Mouse (Mus musculus): ENCODE results near the gene E130114P18Rik. TPM values are rescaled to one million over a fixed set of nuclear protein-coding genes. Genes with fewer than 3 reads are reported as not detected.

Gene E130114P18Rik
- polyA plus RNA-seq, 1 experiment, result not detected

- H3K36me3 ChIP-seq (ENCODE audit: control insufficient read depth, insufficient read depth), result no peaks in the 10 kb centered on the region
- H3K79me3 ChIP-seq (ENCODE audit: low read depth), result no peaks in the 10 kb centered on the region
- H3K79me2 ChIP-seq (ENCODE audit: control insufficient read depth, insufficient read depth), result no peaks in the 10 kb centered on the region
- H3K27me3 ChIP-seq (ENCODE audit: control insufficient read depth, insufficient read depth, insufficient read length), result no peaks in the 10 kb centered on the region
- no peak overlapping the region for H3K4me3 ChIP-seq (ENCODE audit: insufficient read depth, poor library complexity, severe bottlenecking)
- no peak overlapping the region for H3ac ChIP-seq (ENCODE audit: control insufficient read depth, insufficient read length, low read depth)
- TF ChIP-seq USF1 (IDR thresholded peaks at IDR 0.05; ENCODE audit: low read depth) (no peak), CEBPB (IDR thresholded peaks at IDR 0.05; ENCODE audit: low read depth) (no peak), CTCF (IDR thresholded peaks at IDR 0.05; ENCODE audit: control insufficient read depth, insufficient read depth, insufficient read length) (no peak), MYOG (IDR thresholded peaks at IDR 0.05; ENCODE audit: control insufficient read depth, extremely low read depth, insufficient read length) (no peak), FOSL1 (IDR thresholded peaks at IDR 0.05; ENCODE audit: insufficient read depth, low read length, poor library complexity, severe bottlenecking) (no peak), MAX (IDR thresholded peaks at IDR 0.05) (no peak), MYOD1 (IDR thresholded peaks at IDR 0.05; ENCODE audit: control insufficient read depth, insufficient read length, low read depth) (no peak)
These were observed 44.5 kb downstream of the E130114P18Rik start for GRCm38 (mm10) chr4:97733392-97733791.

- H3K4me3 ChIP-seq (ENCODE audit: insufficient read depth, poor library complexity, severe bottlenecking), result no peak overlapping the region
- no peaks in the 10 kb centered on the region for H3K27me3 ChIP-seq (ENCODE audit: control insufficient read depth, insufficient read depth, insufficient read length)
- TF ChIP-seq CEBPB (IDR thresholded peaks at IDR 0.05; ENCODE audit: low read depth) (no peak), USF1 (IDR thresholded peaks at IDR 0.05; ENCODE audit: low read depth) (no peak)
- no peaks in the 10 kb centered on the region for H3K36me3 ChIP-seq (ENCODE audit: control insufficient read depth, insufficient read depth)
- no peaks in the 10 kb centered on the region for H3K79me3 ChIP-seq (ENCODE audit: low read depth)
- H3K79me2 ChIP-seq (ENCODE audit: control insufficient read depth, insufficient read depth), result no peaks in the 10 kb centered on the region
- no peak overlapping the region for H3ac ChIP-seq (ENCODE audit: control insufficient read depth, insufficient read length, low read depth)
These were observed 47.5 kb downstream of the E130114P18Rik start for GRCm38 (mm10) chr4:97730416-97730815.

DNA sequence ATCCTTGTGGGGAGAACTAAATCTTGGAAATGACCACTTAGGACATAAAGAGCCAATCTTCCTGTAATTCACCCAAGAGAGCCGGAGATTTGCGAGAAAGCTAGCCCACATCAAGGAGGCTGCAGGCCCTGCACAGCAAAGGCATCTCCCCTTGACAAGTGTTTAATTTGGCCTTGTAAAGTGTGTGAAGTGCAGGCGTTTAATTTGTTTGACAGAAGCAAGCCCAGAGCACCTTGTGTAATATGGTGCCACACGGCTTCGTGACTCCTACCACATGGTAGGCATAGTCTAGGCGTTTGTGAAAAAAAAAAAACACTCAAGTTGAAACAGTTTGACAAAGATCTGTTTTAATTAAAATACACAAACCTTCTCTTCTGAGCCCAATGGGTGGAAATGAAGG lies 47.9 kb downstream of the E130114P18Rik start:
- Histone ChIP-seq H3K36me3 (ENCODE audit: control insufficient read depth, insufficient read depth) (no peaks in the 10 kb centered on the region), H3K4me3 (ENCODE audit: insufficient read depth, poor library complexity, severe bottlenecking) (no peak overlapping the region), H3K27me3 (ENCODE audit: control insufficient read depth, insufficient read depth, insufficient read length) (no peaks in the 10 kb centered on the region), H3K79me3 (ENCODE audit: low read depth) (no peaks in the 10 kb centered on the region), H3ac (ENCODE audit: control insufficient read depth, insufficient read length, low read depth) (no peak overlapping the region), H3K79me2 (ENCODE audit: control insufficient read depth, insufficient read depth) (no peaks in the 10 kb centered on the region)
- TF ChIP-seq CEBPB (IDR thresholded peaks at IDR 0.05; ENCODE audit: low read depth), result no peak
- TF ChIP-seq CTCF (IDR thresholded peaks at IDR 0.05; ENCODE audit: control insufficient read depth, insufficient read depth, insufficient read length), result no peak
- no peak for TF ChIP-seq MYOD1 (IDR thresholded peaks at IDR 0.05; ENCODE audit: control insufficient read depth, insufficient read length, low read depth)
- TF ChIP-seq MYOG (IDR thresholded peaks at IDR 0.05; ENCODE audit: control insufficient read depth, extremely low read depth, insufficient read length), result no peak
- TF ChIP-seq USF1 (IDR thresholded peaks at IDR 0.05; ENCODE audit: low read depth), result no peak
- no peak for TF ChIP-seq FOSL1 (IDR thresholded peaks at IDR 0.05; ENCODE audit: insufficient read depth, low read length, poor library complexity, severe bottlenecking)
- no peak for TF ChIP-seq MAX (IDR thresholded peaks at IDR 0.05)

DNA sequence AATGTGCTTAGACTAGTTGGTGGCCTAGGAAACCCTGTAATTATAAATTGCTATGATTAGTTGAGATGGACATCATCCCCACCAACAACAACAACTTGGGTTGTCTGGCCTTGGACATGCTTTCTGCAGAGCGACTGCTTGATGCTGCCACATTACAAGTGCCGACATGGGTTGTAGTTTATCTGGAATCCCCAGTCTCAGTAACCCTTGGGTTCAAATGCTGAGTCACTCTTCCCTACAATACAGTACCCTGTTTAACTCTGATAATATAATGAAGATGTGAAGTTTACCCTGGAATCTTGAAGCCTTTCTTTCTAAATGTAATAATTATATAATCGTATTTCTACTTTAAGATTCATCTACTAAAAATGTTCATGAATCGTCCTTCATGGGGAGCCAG lies 49.4 kb downstream of the E130114P18Rik start:
- Histone ChIP-seq H3ac (ENCODE audit: control insufficient read depth, insufficient read length, low read depth) (no peak overlapping the region), H3K36me3 (ENCODE audit: control insufficient read depth, insufficient read depth) (no peaks in the 10 kb centered on the region), H3K4me3 (ENCODE audit: insufficient read depth, poor library complexity, severe bottlenecking) (no peak overlapping the region), H3K79me3 (ENCODE audit: low read depth) (no peaks in the 10 kb centered on the region), H3K79me2 (ENCODE audit: control insufficient read depth, insufficient read depth) (no peaks in the 10 kb centered on the region), H3K27me3 (ENCODE audit: control insufficient read depth, insufficient read depth, insufficient read length) (no peaks in the 10 kb centered on the region)
- no peak for TF ChIP-seq USF1 (IDR thresholded peaks at IDR 0.05; ENCODE audit: low read depth)
- no peak for TF ChIP-seq FOSL1 (IDR thresholded peaks at IDR 0.05; ENCODE audit: insufficient read depth, low read length, poor library complexity, severe bottlenecking)
- no peak for TF ChIP-seq MYOD1 (IDR thresholded peaks at IDR 0.05; ENCODE audit: control insufficient read depth, insufficient read length, low read depth)
- no peak for TF ChIP-seq MAX (IDR thresholded peaks at IDR 0.05)
- no peak for TF ChIP-seq CTCF (IDR thresholded peaks at IDR 0.05; ENCODE audit: control insufficient read depth, insufficient read depth, insufficient read length)
- TF ChIP-seq CEBPB (IDR thresholded peaks at IDR 0.05; ENCODE audit: low read depth), result no peak
- no peak for TF ChIP-seq MYOG (IDR thresholded peaks at IDR 0.05; ENCODE audit: control insufficient read depth, extremely low read depth, insufficient read length)

- H3K27me3 ChIP-seq (ENCODE audit: control insufficient read depth, insufficient read depth, insufficient read length), result no peaks in the 10 kb centered on the region
- H3K79me3 ChIP-seq (ENCODE audit: low read depth), result no peaks in the 10 kb centered on the region
- H3K36me3 ChIP-seq (ENCODE audit: control insufficient read depth, insufficient read depth), result no peaks in the 10 kb centered on the region
- no peaks in the 10 kb centered on the region for H3K79me2 ChIP-seq (ENCODE audit: control insufficient read depth, insufficient read depth)
- H3ac ChIP-seq (ENCODE audit: control insufficient read depth, insufficient read length, low read depth), result no peak overlapping the region
- TF ChIP-seq CTCF (IDR thresholded peaks at IDR 0.05; ENCODE audit: control insufficient read depth, insufficient read depth, insufficient read length) (no peak), USF1 (IDR thresholded peaks at IDR 0.05; ENCODE audit: low read depth) (no peak), MAX (IDR thresholded peaks at IDR 0.05) (no peak), MYOG (IDR thresholded peaks at IDR 0.05; ENCODE audit: control insufficient read depth, extremely low read depth, insufficient read length) (no peak), MYOD1 (IDR thresholded peaks at IDR 0.05; ENCODE audit: control insufficient read depth, insufficient read length, low read depth) (no peak), FOSL1 (IDR thresholded peaks at IDR 0.05; ENCODE audit: insufficient read depth, low read length, poor library complexity, severe bottlenecking) (no peak), CEBPB (IDR thresholded peaks at IDR 0.05; ENCODE audit: low read depth) (no peak)
- H3K4me3 ChIP-seq (ENCODE audit: insufficient read depth, poor library complexity, severe bottlenecking), result no peak overlapping the region
These were observed 54.5 kb downstream of the E130114P18Rik start for GRCm38 (mm10) chr4:97723374-97723773.

- no peaks in the 10 kb centered on the region for H3K79me2 ChIP-seq (ENCODE audit: control insufficient read depth, insufficient read depth)
- no peak overlapping the region for H3K4me3 ChIP-seq (ENCODE audit: insufficient read depth, poor library complexity, severe bottlenecking)
- no peak for TF ChIP-seq USF1 (IDR thresholded peaks at IDR 0.05; ENCODE audit: low read depth)
- TF ChIP-seq CEBPB (IDR thresholded peaks at IDR 0.05; ENCODE audit: low read depth), result no peak
- no peak for TF ChIP-seq MAX (IDR thresholded peaks at IDR 0.05)
- no peak for TF ChIP-seq CTCF (IDR thresholded peaks at IDR 0.05; ENCODE audit: control insufficient read depth, insufficient read depth, insufficient read length)
- TF ChIP-seq MYOG (IDR thresholded peaks at IDR 0.05; ENCODE audit: control insufficient read depth, extremely low read depth, insufficient read length), result no peak
- no peak for TF ChIP-seq FOSL1 (IDR thresholded peaks at IDR 0.05; ENCODE audit: insufficient read depth, low read length, poor library complexity, severe bottlenecking)
- TF ChIP-seq MYOD1 (IDR thresholded peaks at IDR 0.05; ENCODE audit: control insufficient read depth, insufficient read length, low read depth), result no peak
- no peaks in the 10 kb centered on the region for H3K27me3 ChIP-seq (ENCODE audit: control insufficient read depth, insufficient read depth, insufficient read length)
- no peak overlapping the region for H3ac ChIP-seq (ENCODE audit: control insufficient read depth, insufficient read length, low read depth)
- H3K79me3 ChIP-seq (ENCODE audit: low read depth), result no peaks in the 10 kb centered on the region
- H3K36me3 ChIP-seq (ENCODE audit: control insufficient read depth, insufficient read depth), result no peaks in the 10 kb centered on the region
These were observed 55.2 kb downstream of the E130114P18Rik start for GRCm38 (mm10) chr4:97722666-97723065.

Data from C2C12 (cell line).